Mouse (Mus musculus): ENCODE data around the gene Metrn. TPM values are rescaled to one million over a fixed set of nuclear protein-coding genes. Genes with fewer than 3 reads are reported as not detected.
A peak's percentile ranks its signal among the peaks of the same experiment; 100 is the strongest.

Gene Metrn
- total and polyA plus RNA-seq, 2 experiments from 2014 or later: 50.0 to 236 TPM

- peak; percentile 33 for TF ChIP-seq CTCF (IDR thresholded peaks at IDR 0.05)
- peaks cover 16% of the 10 kb centered on the region; the same call in 1 of the 2 replicates for H3K4me1 ChIP-seq (ENCODE audit: insufficient read depth, low read length)
- ATAC-seq (ENCODE audit: low FRiP score) (0 out of 2 replicates have a peak, but pooled peaks have one; percentile 2), DNase-seq (ENCODE audit: low spot score) (peak; percentile 48)
- H3K4me2 ChIP-seq (ENCODE audit: low read depth, low read length, poor library complexity, severe bottlenecking): peak overlapping the region; percentile 87
- peak overlapping the region; percentile 90 for H3K27ac ChIP-seq (ENCODE audit: low read depth, low read length)
- H3K27me3 ChIP-seq (ENCODE audit: insufficient read depth, low read length): 0 out of 2 replicates have a peak, but pooled peaks cover 1% of the 10 kb centered on the region
- H3K9ac ChIP-seq (replicated peaks; ENCODE audit: low read length, poor library complexity, severe bottlenecking): peak overlapping the region; percentile 79
- H3K4me3 ChIP-seq (ENCODE audit: low read depth, low read length): peak overlapping the region; percentile 84
- 26% methylated on average over 19 of the region's 19 CpGs for WGBS
- peaks cover 15% of the 10 kb centered on the region; the same call in 1 of the 2 replicates for H3K36me3 ChIP-seq (ENCODE audit: insufficient read depth, low read length)
- H3K9me3 ChIP-seq (ENCODE audit: low read length): no peaks in the 10 kb centered on the region
Measured at GRCm38 (mm10) chr17:25791320-25791842, 5.6 kb downstream of the Metrn start.

- DNase-seq (ENCODE audit: low spot score) (no peak), ATAC-seq (ENCODE audit: low FRiP score) (no peak)
- H3K9me3 ChIP-seq (ENCODE audit: low read length): no peaks in the 10 kb centered on the region
- 90% methylated on average over 9 of the region's 9 CpGs for WGBS
- no peak overlapping the region for H3K4me2 ChIP-seq (ENCODE audit: low read depth, low read length, poor library complexity, severe bottlenecking)
- no peak for TF ChIP-seq CTCF (IDR thresholded peaks at IDR 0.05)
- H3K4me3 ChIP-seq (ENCODE audit: low read depth, low read length): no peak overlapping the region
- no peak overlapping the region for H3K27ac ChIP-seq (ENCODE audit: low read depth, low read length)
- H3K4me1 ChIP-seq (ENCODE audit: insufficient read depth, low read length): peaks cover 17% of the 10 kb centered on the region
- no peak overlapping the region for H3K9ac ChIP-seq (replicated peaks; ENCODE audit: low read length, poor library complexity, severe bottlenecking)
- H3K27me3 ChIP-seq (ENCODE audit: insufficient read depth, low read length): no peaks in the 10 kb centered on the region
- H3K36me3 ChIP-seq (ENCODE audit: insufficient read depth, low read length): peaks cover 36% of the 10 kb centered on the region
Measured at GRCm38 (mm10) chr17:25786781-25787504, 10.0 kb downstream of the Metrn start.

GRCm38 (mm10) chr17:25786280-25786679 is 10.7 kb downstream of the Metrn start, which contains the start of gene Ccdc78:
TSS of gene Ccdc78 (plus strand) at chr17:25786580.
- Histone ChIP-seq H3K27ac (ENCODE audit: low read depth, low read length) (peak within 1 kb of the TSS; percentile 62), H3K4me2 (ENCODE audit: low read depth, low read length, poor library complexity, severe bottlenecking) (peak within 1 kb of the TSS; percentile 86), H3K4me3 (ENCODE audit: low read depth, low read length) (peak within 1 kb of the TSS; percentile 73), H3K9ac (replicated peaks; ENCODE audit: low read length, poor library complexity, severe bottlenecking) (peak within 1 kb of the TSS; percentile 69), H3K9me3 (ENCODE audit: low read length) (no peaks in the 10 kb centered on the region), H3K4me1 (ENCODE audit: insufficient read depth, low read length) (peaks cover 17% of the 10 kb centered on the region), H3K36me3 (ENCODE audit: insufficient read depth, low read length) (peaks cover 42% of the 10 kb centered on the region), H3K27me3 (ENCODE audit: insufficient read depth, low read length) (no peaks in the 10 kb centered on the region)
- TF ChIP-seq CTCF (IDR thresholded peaks at IDR 0.05): no peak
- whole genome bisulfite sequencing: 83% methylated on average over 3 of the region's 3 CpGs
- no peak for ATAC-seq (ENCODE audit: low FRiP score)
- no peak for DNase-seq (ENCODE audit: low spot score)

GRCm38 (mm10) chr17:25785281-25785745 is 11.6 kb downstream of the Metrn start, which contains the start of gene Haghl:
TSS of gene Haghl (minus strand) at chr17:25785673.
- H3K4me2 ChIP-seq (ENCODE audit: low read depth, low read length, poor library complexity, severe bottlenecking): peak within 1 kb of the TSS; percentile 86
- under 1% methylated on average over 23 of the region's 23 CpGs for WGBS
- peak within 1 kb of the TSS; percentile 73 for H3K4me3 ChIP-seq (ENCODE audit: low read depth, low read length)
- peaks cover 11% of the 10 kb centered on the region for H3K4me1 ChIP-seq (ENCODE audit: insufficient read depth, low read length)
- H3K27ac ChIP-seq (ENCODE audit: low read depth, low read length): peak within 1 kb of the TSS; percentile 62
- peak; percentile 84 for ATAC-seq (ENCODE audit: low FRiP score)
- DNase-seq (ENCODE audit: low spot score): peak; percentile 97
- no peaks in the 10 kb centered on the region for H3K27me3 ChIP-seq (ENCODE audit: insufficient read depth, low read length)
- peaks cover 51% of the 10 kb centered on the region for H3K36me3 ChIP-seq (ENCODE audit: insufficient read depth, low read length)
- peak within 1 kb of the TSS; percentile 69 for H3K9ac ChIP-seq (replicated peaks; ENCODE audit: low read length, poor library complexity, severe bottlenecking)
- H3K9me3 ChIP-seq (ENCODE audit: low read length): no peaks in the 10 kb centered on the region
- TF ChIP-seq CTCF (IDR thresholded peaks at IDR 0.05): peak; percentile 29

- H3K9me3 ChIP-seq (ENCODE audit: low read length): no peaks in the 10 kb centered on the region
- no peaks in the 10 kb centered on the region for H3K27me3 ChIP-seq (ENCODE audit: insufficient read depth, low read length)
- no peak for ATAC-seq (ENCODE audit: low FRiP score)
- peak overlapping the region; percentile 73 for H3K4me3 ChIP-seq (ENCODE audit: low read depth, low read length)
- H3K36me3 ChIP-seq (ENCODE audit: insufficient read depth, low read length): peaks cover 45% of the 10 kb centered on the region
- H3K4me1 ChIP-seq (ENCODE audit: insufficient read depth, low read length): peaks cover 11% of the 10 kb centered on the region
- no peak for DNase-seq (ENCODE audit: low spot score)
- WGBS: 80% methylated on average over 15 of the region's 15 CpGs
- H3K4me2 ChIP-seq (ENCODE audit: low read depth, low read length, poor library complexity, severe bottlenecking): peak overlapping the region; percentile 86
- H3K27ac ChIP-seq (ENCODE audit: low read depth, low read length): 0 out of 2 replicates have a peak overlapping the region, but pooled peaks have one; percentile 62
- TF ChIP-seq CTCF (IDR thresholded peaks at IDR 0.05): no peak
- peak overlapping the region; percentile 69; the same call in 1 of the 2 replicates for H3K9ac ChIP-seq (replicated peaks; ENCODE audit: low read length, poor library complexity, severe bottlenecking)
Measured at GRCm38 (mm10) chr17:25783861-25784574, 12.9 kb downstream of the Metrn start.

Measured in midbrain, postnatal 0 days (tissue).